Mouse (Mus musculus) cortical plate, adult 2 months (tissue): ENCODE results near the gene Lnpk.

Experiments
- CTCF ChIP-seq: fragments of 200-500 bp; IDR thresholded peaks from 2 replicates; pipeline ENCODE4 v1.5.1; 2011; ENCODE audit warnings: mild to moderate bottlenecking, control low read depth, low read length; ENCODE audit not compliant: insufficient read depth; ENCODE audit errors: extremely low read depth
- POLR2A ChIP-seq: fragments of 200-500 bp; IDR thresholded peaks from 2 replicates; pipeline ENCODE4 v1.6.1; 2011; ENCODE audit warnings: mild to moderate bottlenecking, low read length, control low read depth; ENCODE audit not compliant: insufficient read depth; ENCODE audit errors: extremely low read depth

- TF ChIP-seq POLR2A = peak; percentile 75; the same call in 1 of the 2 replicates
- no peak for TF ChIP-seq CTCF
These were observed at the start of gene Lnpk for GRCm38 (mm10) chr2:74578843-74579489.
